Mouse (Mus musculus): ENCODE results near the gene Mad2l2.
"Not testable (repeated sequence)": the region's sequence is repeated elsewhere in the genome, so short reads cannot be mapped to it uniquely, and the experiment has no call there.

The Mad2l2 gene

GRCm38 (mm10) chr4:148107621-148108291, 22.4 kb upstream of the Mad2l2 start:
- no peak for DNase-seq (ENCODE audit: low spot score in 2 of 2)

DNA sequence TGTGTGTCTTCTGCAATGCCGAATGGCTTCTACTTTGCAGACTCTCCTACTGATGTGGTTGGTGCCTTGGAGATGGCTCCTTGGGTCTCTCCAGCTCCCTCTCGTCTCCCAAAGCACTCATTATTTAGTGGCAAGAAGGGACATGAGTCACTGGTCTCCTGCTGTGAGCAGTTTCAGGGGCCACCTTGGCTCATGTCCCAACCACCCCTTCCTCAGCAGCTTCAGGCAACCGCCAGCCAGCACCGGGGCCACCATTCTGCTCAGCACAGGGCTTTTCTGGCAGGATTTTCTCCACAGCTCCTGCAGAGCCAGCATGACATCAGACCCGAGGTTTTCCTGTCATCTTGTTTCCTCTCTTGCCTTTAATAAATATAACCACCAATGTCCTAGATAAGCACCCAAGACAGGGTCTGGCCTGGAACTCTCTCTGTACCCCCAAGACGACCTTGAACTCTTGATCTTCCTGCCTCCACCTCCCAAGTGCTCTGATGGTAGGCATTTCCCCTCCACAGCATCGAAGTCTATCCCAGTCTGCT, 21.6 kb upstream of the Mad2l2 start:
- no peak for DNase-seq (ENCODE audit: low spot score in 2 of 2)

GRCm38 (mm10) chr4:148109215-148109614, 21.0 kb upstream of the Mad2l2 start:
- no peak for DNase-seq (ENCODE audit: low spot score in 2 of 2)

DNA sequence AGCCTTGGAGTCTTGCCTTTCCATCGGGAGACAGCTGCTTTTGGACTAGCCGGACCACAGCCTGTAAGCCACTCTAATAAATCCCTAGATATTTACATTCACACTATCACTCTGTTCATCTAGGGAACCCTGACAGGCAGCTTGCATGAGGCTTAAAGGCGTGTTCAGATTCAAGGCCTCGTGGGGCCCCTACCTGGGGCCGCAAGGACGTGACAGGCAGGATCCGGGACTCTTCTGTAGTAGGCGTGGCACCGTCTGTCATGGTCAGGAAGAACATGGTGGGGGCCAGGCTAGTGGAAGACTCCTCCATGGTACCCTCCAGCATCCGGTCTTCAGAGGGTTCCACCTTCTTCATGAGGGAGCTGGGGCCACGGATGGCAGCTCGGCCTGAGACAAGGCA, 17.7 kb upstream of the Mad2l2 start:
- no peak for DNase-seq (ENCODE audit: low spot score in 2 of 2)

DNA sequence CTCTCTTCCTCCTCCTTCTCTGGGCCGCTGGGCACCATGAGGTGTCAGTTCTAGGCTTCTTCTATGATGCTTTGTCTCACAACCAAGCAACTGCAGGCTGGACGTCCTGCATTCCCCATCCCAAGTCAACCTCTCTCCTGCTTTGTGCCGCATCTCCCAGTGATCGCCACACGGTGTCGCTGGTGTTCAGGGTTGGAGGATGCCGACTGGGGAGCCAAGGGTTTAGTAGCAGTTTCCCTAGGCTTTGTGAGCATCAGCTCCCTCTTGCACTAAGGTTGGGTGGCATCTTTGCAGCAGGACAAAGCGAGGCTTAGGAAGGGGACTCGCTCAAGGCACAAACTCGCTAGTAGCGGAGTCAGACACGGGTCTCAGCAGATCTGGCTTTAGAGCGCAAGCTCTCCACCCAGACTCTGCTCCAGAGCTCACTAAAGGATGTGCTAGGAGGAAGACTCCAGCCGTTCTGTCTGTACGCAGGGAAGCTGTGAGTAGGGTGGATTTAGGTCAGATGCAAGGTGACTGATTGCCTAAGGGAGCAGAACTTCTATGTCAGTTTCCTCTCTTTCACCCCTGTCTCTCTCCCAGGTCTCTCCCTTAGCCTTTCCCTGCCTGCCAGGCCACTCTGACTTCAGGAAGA, 15.3 kb upstream of the Mad2l2 start:
- DNase-seq (ENCODE audit: low spot score in 2 of 2) = peak; percentile 78 to 92

- no peak for DNase-seq (ENCODE audit: low spot score in 2 of 2)
These were observed 14.7 kb upstream of the Mad2l2 start for GRCm38 (mm10) chr4:148115467-148115866.

DNA sequence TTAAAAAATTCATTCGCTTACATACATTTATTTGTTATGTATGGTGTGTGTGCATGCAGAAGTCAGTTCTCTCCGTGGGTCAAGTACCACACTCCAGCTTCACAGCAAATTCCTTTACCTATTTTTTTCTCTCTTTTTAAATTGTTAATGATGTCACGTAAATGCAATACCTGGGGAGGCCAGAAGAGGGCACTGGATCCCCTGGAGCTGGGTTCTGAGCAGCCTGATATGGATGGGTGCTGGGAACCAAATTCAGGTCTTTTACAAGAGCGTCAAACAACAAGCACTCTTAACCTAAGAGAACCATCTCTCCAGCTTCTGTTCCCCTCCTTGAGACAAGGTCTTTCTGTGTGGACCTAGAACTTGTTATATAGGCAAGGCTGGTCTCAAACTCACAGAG, 13.5 kb upstream of the Mad2l2 start:
- no peak for DNase-seq (ENCODE audit: low spot score in 2 of 2)

DNA sequence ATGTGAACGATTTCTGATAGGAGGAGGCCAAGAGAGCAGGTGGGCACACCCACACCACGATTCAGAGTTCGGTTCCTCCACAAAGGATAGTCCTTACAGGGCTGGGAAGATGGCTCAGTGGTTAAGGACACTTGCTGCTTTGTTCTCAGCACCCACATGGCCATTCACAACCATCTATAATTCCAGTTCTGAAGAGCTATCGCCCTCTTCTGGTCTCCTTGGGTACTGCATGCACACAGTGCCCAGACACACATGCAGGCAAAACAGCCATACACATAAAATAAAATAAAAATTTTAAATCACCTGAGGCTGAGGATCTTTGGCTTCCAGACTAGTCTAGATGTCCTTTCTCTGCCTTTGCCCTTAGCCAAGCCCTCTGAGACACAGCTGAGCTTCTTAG, 12.8 kb upstream of the Mad2l2 start:
- no peak for DNase-seq (ENCODE audit: low spot score in 2 of 2)

DNA sequence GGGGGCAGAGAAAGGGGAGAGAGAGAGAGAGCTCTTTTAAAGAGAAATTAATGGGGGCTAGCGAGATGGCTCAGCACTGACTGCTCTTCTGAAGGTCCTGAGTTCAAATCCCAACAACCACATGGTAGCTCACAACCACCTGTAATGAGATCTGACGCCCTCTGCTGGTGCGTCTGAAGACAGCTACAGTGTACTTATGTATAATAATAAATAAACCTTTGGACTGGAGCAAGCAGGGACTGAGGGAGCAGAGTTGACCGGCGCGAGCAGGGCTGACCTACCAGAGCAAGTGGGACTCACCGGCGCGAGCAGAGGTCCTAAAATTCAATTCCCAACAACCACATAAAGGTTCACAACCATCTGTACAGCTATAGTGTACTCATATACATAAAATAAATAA, 10.6 kb upstream of the Mad2l2 start:
- DNase-seq (ENCODE audit: low spot score in 2 of 2) = not testable (repeated sequence)

DNA sequence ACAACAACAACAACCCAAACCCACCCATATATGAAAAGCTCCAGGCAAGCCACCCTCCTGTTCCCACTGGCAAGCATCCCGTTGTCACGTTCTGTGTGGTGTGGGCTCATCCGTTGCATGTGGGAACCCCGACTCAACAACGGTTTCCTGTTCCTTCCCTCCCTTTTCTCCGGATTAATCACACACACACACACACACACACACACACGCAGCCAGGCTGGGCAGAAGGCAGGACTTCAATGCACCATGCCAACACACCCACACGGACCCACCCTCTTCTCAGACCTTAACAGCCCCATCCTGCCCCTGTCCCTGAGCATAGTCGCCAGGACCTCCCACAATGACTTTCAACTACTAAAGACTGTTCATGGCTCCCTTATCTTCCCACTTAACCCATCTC, 9.6 kb upstream of the Mad2l2 start:
- no peak for DNase-seq (ENCODE audit: low spot score in 2 of 2)

DNA sequence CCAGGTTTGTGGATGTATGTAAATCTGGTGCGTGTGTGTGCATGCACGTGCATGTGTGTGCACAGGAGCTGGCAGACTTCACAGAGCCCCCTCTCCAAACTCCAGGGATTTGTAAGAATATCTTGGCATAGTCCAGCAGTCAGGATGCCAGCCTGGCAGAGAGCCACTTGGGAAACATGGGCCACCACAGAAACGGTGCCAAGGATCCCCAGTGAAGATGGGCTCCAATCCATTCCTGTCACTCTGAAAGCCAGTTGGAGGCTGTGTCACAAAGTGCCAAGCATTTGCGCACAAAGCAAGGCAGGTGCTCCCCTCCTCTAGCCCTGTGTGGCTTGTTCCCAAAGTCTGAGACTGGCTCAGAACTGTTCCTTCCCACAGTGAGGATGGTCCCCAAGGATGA, 8.8 kb upstream of the Mad2l2 start:
- DNase-seq (ENCODE audit: low spot score in 2 of 2) = peak in 1 of 2 experiments; percentile 32

GRCm38 (mm10) chr4:148121982-148122693, 8.0 kb upstream of the Mad2l2 start:
- no peak for DNase-seq (ENCODE audit: low spot score in 2 of 2)

DNA sequence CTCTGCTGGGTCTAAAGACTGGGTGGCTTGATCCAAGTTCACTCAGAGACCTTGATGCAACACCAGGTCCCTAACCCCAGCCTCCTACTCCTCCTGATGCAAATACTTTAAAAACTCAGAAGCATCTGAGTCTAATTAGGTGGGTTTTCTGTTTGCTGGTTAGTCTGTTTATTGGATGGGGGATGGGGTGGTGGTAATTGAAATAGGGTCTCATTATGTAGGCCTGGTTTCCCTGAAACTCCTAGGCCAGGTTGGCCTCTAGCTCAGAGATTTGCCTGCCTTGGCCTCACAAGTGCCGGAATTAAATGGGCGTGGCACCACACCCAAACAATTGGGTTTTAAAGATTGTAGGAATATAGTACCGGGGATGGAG, 7.5 kb upstream of the Mad2l2 start:
- no peak for DNase-seq (ENCODE audit: low spot score in 2 of 2)

DNA sequence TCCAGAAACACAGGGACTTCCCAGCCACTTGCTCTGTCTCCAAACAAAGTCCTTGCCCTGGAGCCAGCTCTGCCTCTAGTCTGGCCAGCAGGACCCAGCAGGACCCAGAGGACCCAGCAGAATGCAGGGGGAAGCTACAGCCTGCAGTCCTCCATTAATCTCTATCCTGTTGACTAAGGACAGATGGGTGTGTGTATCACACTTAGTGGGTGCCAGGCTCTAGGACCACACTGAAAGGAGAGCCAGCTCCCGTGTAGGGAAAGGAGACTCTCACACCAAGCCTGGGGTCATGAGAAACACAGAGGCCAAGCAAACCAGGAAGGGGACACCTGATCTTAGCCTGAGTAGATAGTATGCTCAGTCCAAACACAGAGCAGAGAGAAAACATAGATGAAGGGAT, 1.9 kb upstream of the Mad2l2 start:
- DNase-seq (ENCODE audit: low spot score in 2 of 2) = no peak

DNA sequence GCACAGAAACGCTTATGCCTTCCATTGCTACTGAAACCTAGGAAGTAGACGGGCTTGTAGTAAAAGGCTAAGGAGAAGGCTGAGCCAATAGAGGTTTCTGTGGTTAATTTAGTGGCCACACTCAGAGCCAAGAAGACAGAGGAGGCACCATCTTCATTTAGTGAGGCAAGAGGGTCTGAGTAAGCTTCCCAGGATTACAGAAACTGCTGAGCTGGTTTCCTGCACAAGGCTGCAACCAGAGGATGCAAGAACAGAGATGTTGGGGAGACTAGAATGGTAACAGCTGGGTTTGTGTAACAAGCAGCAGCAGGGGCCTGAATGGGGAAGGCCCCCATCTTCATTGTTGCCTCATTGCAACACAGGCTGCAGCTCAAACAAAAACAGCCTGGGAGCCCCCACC, 1.5 kb upstream of the Mad2l2 start:
- DNase-seq (ENCODE audit: low spot score in 2 of 2) = no peak

- no peak for DNase-seq (ENCODE audit: low spot score in 2 of 2)
These were observed 603 bp downstream of the Mad2l2 start, which contains the start of gene Draxin for GRCm38 (mm10) chr4:148130561-148131413. Gene Draxin, minus strand, starts transcription at chr4:148130698.

GRCm38 (mm10) chr4:148131497-148132081, 1.4 kb downstream of the Mad2l2 start:
- DNase-seq (ENCODE audit: low spot score in 2 of 2) = no peak

DNA sequence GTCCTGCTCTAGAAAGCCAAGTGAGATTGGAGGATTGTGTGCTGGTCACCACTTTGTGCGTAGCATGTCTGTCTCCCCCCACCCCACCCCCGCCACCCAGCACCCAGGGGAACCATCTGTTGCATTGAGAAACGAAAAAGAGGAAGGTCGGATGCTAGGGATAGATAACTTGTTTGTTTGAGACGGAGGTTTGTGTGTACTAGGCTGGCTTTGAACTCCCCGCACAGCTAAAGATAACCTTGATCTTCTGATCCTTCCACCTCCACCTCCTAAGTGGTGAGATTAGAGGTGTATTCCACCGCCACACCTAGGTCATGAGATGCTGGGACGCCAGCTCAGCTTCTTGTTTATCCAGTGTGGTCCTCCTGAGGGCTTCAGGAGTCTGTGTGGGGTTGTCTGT, 4.8 kb downstream of the Mad2l2 start:
- no peak for DNase-seq (ENCODE audit: low spot score in 2 of 2)

DNA sequence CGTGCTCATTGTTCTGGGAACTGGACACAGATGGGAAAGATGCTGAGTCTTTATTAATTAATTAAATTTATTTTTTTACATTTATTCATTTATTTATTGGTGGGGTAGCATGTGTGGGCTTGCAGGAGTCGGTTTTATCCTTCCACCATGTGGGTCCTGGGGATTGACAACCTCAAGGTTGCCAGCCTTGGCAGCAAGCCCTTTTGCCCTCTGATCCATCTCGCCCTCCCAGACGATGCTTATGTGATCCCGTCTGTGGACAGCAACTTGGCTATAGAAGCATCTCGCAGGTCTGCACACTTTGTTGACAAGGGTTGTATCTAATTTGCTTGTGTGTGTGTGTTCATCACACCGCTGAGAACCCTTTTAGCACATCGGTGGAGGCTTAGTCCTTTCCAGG, 7.3 kb downstream of the Mad2l2 start:
- DNase-seq (ENCODE audit: low spot score in 2 of 2) = no peak

GRCm38 (mm10) chr4:148139767-148140097, 9.5 kb downstream of the Mad2l2 start:
- no peak for DNase-seq (ENCODE audit: low spot score in 2 of 2)

Data from right cerebral cortex, adult 2 months (tissue).